Mouse (Mus musculus) neural tube, embryonic 14.5 days (tissue): ENCODE measurements around the gene Nup210. TPM values are rescaled to one million over a fixed set of nuclear protein-coding genes. Genes with fewer than 3 reads are reported as not detected.
"Not testable (repeated sequence)": the region's sequence is repeated elsewhere in the genome, so short reads cannot be mapped to it uniquely, and the experiment has no call there.

Source experiments
- ATAC-seq: fragments of 200-750 bp; cut with Nextera tagmentation; 2 replicates; pipeline ENCODE4 v1.8.0; 2017; ENCODE audit warnings: low read depth, mild to moderate bottlenecking, moderate TSS enrichment, moderate library complexity
- H3K27ac ChIP-seq: fragments of 300-500 bp; sonication (generic); 2 replicates; pipeline ENCODE4 v1.5.1; 2014; ENCODE audit warnings: low read depth, mild to moderate bottlenecking, control low read depth, low read length, moderate library complexity, mixed read lengths
- H3K27me3 ChIP-seq: fragments of 300-500 bp; sonication (generic); 2 replicates; pipeline ENCODE4 v1.6.1; 2014; ENCODE audit warnings: low read length; ENCODE audit not compliant: control insufficient read depth, insufficient read depth
- H3K36me3 ChIP-seq: fragments of 300-500 bp; sonication (generic); 2 replicates; pipeline ENCODE4 v1.6.1; 2014; ENCODE audit warnings: low read length, mixed read lengths; ENCODE audit not compliant: control insufficient read depth, insufficient read depth
- H3K4me1 ChIP-seq: fragments of 300-500 bp; sonication (generic); 2 replicates; pipeline ENCODE4 v1.6.1; 2014; ENCODE audit warnings: low read length; ENCODE audit not compliant: control insufficient read depth, insufficient read depth
- H3K4me2 ChIP-seq: fragments of 300-500 bp; sonication (generic); 2 replicates; pipeline ENCODE4 v1.6.1; 2014; ENCODE audit warnings: mild to moderate bottlenecking, low read depth, low read length, control low read depth
- H3K4me3 ChIP-seq: fragments of 300-500 bp; sonication (generic); 2 replicates; pipeline ENCODE4 v1.5.1; 2014; ENCODE audit warnings: low read depth, low read length, control low read depth, mixed read lengths
- H3K9ac ChIP-seq: fragments of 300-500 bp; sonication (generic); replicated peaks from 2 replicates; pipeline ENCODE4 v1.6.1; 2014; ENCODE audit warnings: low read depth, mild to moderate bottlenecking, control low read depth, low read length, mixed read lengths
- H3K9me3 ChIP-seq: fragments of 300-500 bp; sonication (generic); 2 replicates; pipeline ENCODE4 v1.6.1; 2016; ENCODE audit warnings: low read length; ENCODE audit not compliant: control insufficient read depth
- WGBS: fragments of 180-500 bp; shearing (Covaris S2); extraction: QIAGEN DNeasy Blood & Tissue Kit; methylation state at CpG from one replicate; pipeline ENCODE4 v1.1.7; 2014; 5-methylcytosine and 5-hydroxymethylcytosine counted together
- polyA plus RNA-seq: library from polyadenylated mRNA; unstranded; fragments of >200 nt; fragmentation: Nextera tagmentation; extraction: Ambion mirVana; gene quantifications from 2 replicates; pipeline ENCODE4 v1.2.1, GENCODE M21; 2014

The Nup210 gene
- polyA plus RNA-seq, 1 experiment from 2014 or later: 18.3 TPM

DNA sequence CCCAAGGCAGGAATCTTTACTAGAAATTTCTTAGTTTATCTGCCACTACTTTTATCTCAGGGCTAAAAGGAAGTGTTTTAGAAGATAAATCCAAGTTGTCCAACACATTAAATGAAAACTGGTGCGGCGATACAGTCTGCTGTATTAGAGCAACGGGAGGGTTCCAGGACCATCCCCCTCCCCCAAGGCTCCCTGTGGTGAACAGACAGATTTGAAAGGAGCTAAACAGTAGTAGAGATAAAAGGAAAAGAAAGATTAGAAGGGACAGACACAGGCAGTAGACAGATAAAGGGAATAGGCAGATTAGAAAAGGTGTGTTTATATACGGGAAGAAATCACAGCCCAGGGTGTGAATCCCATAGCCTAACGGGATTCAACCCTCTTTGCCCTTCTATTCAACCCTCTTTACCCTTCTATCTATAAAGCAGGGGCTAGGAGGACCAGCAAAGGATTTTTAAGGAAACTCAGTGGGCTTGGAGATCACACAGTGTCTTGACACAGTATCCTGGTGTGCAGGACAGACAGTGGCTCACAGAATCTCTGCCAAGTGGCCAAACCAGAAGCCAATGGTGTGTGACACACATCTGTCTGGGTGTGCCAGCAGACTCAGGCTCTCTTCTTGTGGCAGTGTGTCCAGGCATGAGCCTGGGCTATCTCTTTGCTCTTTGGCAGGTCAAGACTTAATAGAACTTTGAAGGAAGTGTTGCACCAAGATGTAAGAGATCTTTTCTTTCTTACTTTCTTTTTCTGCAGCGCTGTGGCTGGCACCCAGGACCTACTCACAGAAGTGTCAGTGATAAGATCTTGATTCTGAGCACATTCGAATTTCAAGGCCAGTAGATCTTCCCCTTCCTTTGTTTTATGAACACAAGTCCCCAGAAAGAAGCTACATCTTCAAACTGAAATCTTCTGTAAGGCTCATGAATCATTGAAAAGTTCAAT is 7.9 kb upstream of the Nup210 start:
- no peaks in the 10 kb centered on the region for H3K27me3 ChIP-seq
- no peak overlapping the region for H3K27ac ChIP-seq
- WGBS: 58% methylated on average over 7 of the region's 7 CpGs
- H3K4me2 ChIP-seq: no peak overlapping the region
- no peak overlapping the region for H3K9ac ChIP-seq
- no peak overlapping the region for H3K4me3 ChIP-seq
- no peaks in the 10 kb centered on the region for H3K9me3 ChIP-seq
- ATAC-seq: no peak
- H3K36me3 ChIP-seq: no peaks in the 10 kb centered on the region
- H3K4me1 ChIP-seq: no peaks in the 10 kb centered on the region

GRCm38 (mm10) chr6:91123453-91123852 is 6.8 kb upstream of the Nup210 start:
- ATAC-seq: no peak
- WGBS: 90% methylated on average over 3 of the region's 3 CpGs
- Histone ChIP-seq H3K4me1 (no peaks in the 10 kb centered on the region), H3K27ac (no peak overlapping the region), H3K9me3 (no peaks in the 10 kb centered on the region), H3K27me3 (no peaks in the 10 kb centered on the region), H3K36me3 (no peaks in the 10 kb centered on the region), H3K4me3 (no peak overlapping the region), H3K4me2 (no peak overlapping the region), H3K9ac (no peak overlapping the region)

DNA sequence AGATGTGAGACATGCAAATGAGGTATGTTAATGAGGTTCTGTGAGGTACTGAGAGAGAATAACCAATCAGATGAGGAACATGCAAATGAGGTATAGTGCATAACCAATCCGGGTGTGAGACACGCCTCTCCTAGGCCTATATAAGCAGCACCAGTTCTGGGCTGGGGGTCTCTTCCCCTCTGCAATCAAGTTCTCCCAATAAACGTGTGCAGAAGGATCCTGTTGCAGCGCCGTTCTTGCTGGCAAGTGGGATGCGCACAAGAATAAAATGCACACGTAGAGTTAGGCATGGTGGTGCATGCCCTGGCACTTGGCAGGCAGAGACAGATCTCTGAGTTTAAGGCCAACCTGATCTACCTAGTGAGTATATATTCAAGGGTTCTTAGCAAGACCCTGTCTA is 4.5 kb upstream of the Nup210 start:
- 96% methylated on average over 7 of the region's 7 CpGs for WGBS
- ATAC-seq: not testable (repeated sequence)

DNA sequence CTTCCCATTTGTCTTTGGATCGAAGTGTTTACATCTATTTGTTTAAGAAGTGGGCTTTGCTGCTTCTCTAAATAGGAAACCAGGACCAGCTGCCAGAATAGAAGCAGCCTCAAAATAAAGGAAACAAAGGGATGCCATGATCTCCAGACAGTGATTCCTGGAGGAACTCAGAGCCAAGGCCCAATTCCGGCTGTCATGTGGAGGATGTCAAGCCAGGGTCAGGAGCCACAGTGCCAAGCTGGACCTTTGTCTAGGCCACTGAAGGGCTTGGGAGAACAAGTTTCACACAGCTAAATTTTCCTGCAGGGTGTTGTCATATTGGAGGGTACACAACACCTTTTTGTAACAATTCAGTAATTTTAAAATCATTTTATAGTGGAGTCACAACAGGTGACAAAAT is 3.6 kb upstream of the Nup210 start:
- Histone ChIP-seq H3K4me3 (no peak overlapping the region), H3K36me3 (no peaks in the 10 kb centered on the region), H3K27ac (no peak overlapping the region), H3K27me3 (no peaks in the 10 kb centered on the region), H3K9ac (no peak overlapping the region), H3K9me3 (no peaks in the 10 kb centered on the region), H3K4me2 (no peak overlapping the region), H3K4me1 (peaks cover 9% of the 10 kb centered on the region; the same call in 1 of the 2 replicates)
- ATAC-seq: no peak
- 74% methylated on average over 2 of the region's 2 CpGs for WGBS

More for the DNA sequence above, 4.5 kb upstream of the Nup210 start:
- H3K27ac ChIP-seq, H3K4me1 ChIP-seq, H3K9me3 ChIP-seq, H3K4me2 ChIP-seq, H3K4me3 ChIP-seq, H3K27me3 ChIP-seq, H3K36me3 ChIP-seq, H3K9ac ChIP-seq: not testable (repeated sequence)

DNA sequence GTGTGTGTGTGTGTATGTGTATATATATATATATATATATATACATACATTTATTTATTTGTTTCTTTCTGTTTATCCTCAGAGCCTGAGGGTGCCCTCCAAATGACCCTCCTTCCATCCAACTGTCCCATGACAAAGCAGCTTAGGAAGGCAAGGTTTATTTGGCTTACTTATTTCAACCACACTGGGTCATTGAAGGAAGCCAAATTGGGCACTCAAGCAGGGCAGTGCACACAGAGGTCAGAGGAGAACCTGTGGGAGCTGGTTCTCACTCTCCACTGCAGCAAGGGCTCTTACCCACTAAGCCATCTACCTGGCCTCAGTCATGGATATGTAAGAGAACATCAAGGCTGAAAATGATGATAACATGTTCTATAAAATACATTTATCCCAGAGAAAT is 1.9 kb upstream of the Nup210 start:
- no peak overlapping the region for H3K4me3 ChIP-seq
- no peak overlapping the region for H3K9ac ChIP-seq
- no peak overlapping the region for H3K27ac ChIP-seq
- ATAC-seq: no peak
- no peaks in the 10 kb centered on the region for H3K36me3 ChIP-seq
- peaks cover 13% of the 10 kb centered on the region for H3K4me1 ChIP-seq
- no peaks in the 10 kb centered on the region for H3K9me3 ChIP-seq
- no peaks in the 10 kb centered on the region for H3K27me3 ChIP-seq
- H3K4me2 ChIP-seq: no peak overlapping the region

- peak overlapping the region; percentile 79; the same call in 1 of the 2 replicates for H3K9ac ChIP-seq
- H3K9me3 ChIP-seq: no peaks in the 10 kb centered on the region
- H3K4me2 ChIP-seq: peak overlapping the region; percentile 78
- H3K36me3 ChIP-seq: no peaks in the 10 kb centered on the region
- peak overlapping the region; percentile 63 for H3K4me3 ChIP-seq
- WGBS: 2% methylated on average over 9 of the region's 9 CpGs
- no peaks in the 10 kb centered on the region for H3K27me3 ChIP-seq
- peak overlapping the region; percentile 22; the same call in 1 of the 2 replicates for H3K27ac ChIP-seq
- peaks cover 13% of the 10 kb centered on the region for H3K4me1 ChIP-seq
- ATAC-seq: peak; percentile 48
Measured at GRCm38 (mm10) chr6:91117149-91117548, 520 bp upstream of the Nup210 start.

GRCm38 (mm10) chr6:91115863-91116243 is 776 bp downstream of the Nup210 start:
- Histone ChIP-seq H3K4me2 (peak overlapping the region; percentile 78), H3K9me3 (no peaks in the 10 kb centered on the region), H3K4me3 (peak overlapping the region; percentile 63), H3K36me3 (no peaks in the 10 kb centered on the region), H3K27me3 (no peaks in the 10 kb centered on the region), H3K9ac (peak overlapping the region; percentile 79), H3K27ac (peak overlapping the region; percentile 89), H3K4me1 (peaks cover 13% of the 10 kb centered on the region)
- 11% methylated on average over 4 of the region's 4 CpGs for WGBS
- no peak for ATAC-seq

DNA sequence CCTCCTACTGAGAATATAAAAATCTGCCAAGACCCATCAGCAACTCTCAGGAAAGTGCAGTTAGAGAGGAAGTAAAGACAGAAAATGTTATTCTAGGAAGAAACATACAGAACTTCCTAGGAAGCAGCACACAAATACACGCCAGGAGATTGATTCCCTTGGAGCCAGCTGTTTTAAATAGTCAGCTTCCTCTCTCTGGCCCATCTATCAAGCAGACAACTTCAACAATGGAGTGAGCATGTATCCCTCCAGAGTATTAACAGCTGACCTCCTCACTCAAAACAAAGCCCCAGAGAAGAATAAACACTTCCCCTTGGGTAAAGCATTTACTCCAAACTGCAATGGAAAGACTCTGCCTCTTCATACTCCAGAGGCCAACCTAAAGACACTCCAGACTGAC is 1.5 kb downstream of the Nup210 start:
- H3K4me1 ChIP-seq: peaks cover 13% of the 10 kb centered on the region
- peak overlapping the region; percentile 78; the same call in 1 of the 2 replicates for H3K4me2 ChIP-seq
- ATAC-seq: no peak
- H3K36me3 ChIP-seq: no peaks in the 10 kb centered on the region
- 6% methylated on average over 1 of the region's 1 CpGs for WGBS
- H3K9ac ChIP-seq: no peak overlapping the region
- no peaks in the 10 kb centered on the region for H3K27me3 ChIP-seq
- no peaks in the 10 kb centered on the region for H3K9me3 ChIP-seq
- no peak overlapping the region for H3K4me3 ChIP-seq
- no peak overlapping the region for H3K27ac ChIP-seq

- no peak overlapping the region for H3K4me3 ChIP-seq
- peak overlapping the region; percentile 11; the same call in 1 of the 2 replicates for H3K4me2 ChIP-seq
- WGBS: 54% methylated on average over 2 of the region's 2 CpGs
- H3K27me3 ChIP-seq: no peaks in the 10 kb centered on the region
- no peak overlapping the region for H3K27ac ChIP-seq
- no peak for ATAC-seq
- H3K9ac ChIP-seq: no peak overlapping the region; the same call in 1 of the 2 replicates
- H3K36me3 ChIP-seq: no peaks in the 10 kb centered on the region
- H3K9me3 ChIP-seq: no peaks in the 10 kb centered on the region
- H3K4me1 ChIP-seq: peaks cover 13% of the 10 kb centered on the region
Measured at GRCm38 (mm10) chr6:91114716-91115115, 1.9 kb downstream of the Nup210 start.
